Comparison of ENCODE assay signal across 8 mouse cellular contexts in the genomic region with DNA sequence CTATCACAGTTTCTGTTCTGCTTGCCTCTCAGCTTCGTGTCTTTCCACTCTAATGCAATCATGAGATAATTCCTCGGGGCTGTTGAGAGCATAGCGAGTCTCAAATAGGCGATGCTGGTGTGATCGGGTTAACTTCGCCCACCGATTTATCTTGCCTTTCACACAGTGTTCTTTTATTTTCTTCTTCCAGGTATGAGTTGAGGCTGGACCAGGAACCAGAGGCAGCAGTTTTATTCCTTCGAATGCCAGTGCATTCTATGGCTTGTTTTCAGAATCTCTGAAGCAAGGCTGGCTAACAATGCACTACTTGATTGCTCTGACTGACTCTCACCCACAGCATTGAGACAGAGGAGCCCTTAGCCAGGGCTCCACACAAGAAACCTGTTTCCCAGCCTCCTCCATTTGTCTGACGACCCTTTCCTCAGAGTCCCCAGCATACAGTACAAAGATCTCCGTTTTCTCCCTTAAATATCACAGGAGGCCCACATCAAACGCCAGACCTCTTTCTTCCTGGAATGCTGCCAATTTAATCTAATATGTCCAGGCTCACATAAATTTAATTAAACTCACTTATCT.
DNase-seq lines count a peak whose midpoint lies in the region; ATAC-seq lines count a peak whose summit lies in the region.

No protein-coding gene starts in this region.

- H3K9ac ChIP-seq in heart, embryonic 11.5 days (ENCODE audit: low read depth, low read length) = no peak overlapping the region
- H3K9ac ChIP-seq in hindbrain, embryonic 13.5 days = peak overlapping the region; percentile 35; the same call in 1 of the 2 replicates
- peak overlapping the region; percentile 39; the same call in 1 of the 2 replicates for H3K9ac ChIP-seq in midbrain, embryonic 11.5 days (ENCODE audit: low read length)

- WGBS in heart, embryonic 11.5 days (ENCODE audit: insufficient replicate concordance) = 27% methylated on average over 11 of the region's 11 CpGs
- 17% methylated on average over 11 of the region's 11 CpGs for WGBS in hindbrain, embryonic 13.5 days
- WGBS in midbrain, embryonic 11.5 days = 22% methylated on average over 11 of the region's 11 CpGs

- no peak overlapping the region; the same call in 1 of the 2 replicates for H3K4me3 ChIP-seq in heart, embryonic 11.5 days (ENCODE audit: low read depth, low read length)
- peak overlapping the region; percentile 15 for H3K4me3 ChIP-seq in hindbrain, embryonic 13.5 days
- H3K4me3 ChIP-seq in midbrain, embryonic 11.5 days (ENCODE audit: low read depth, low read length) = 0 out of 2 replicates have a peak overlapping the region, but pooled peaks have one; percentile 2

- peak overlapping the region; percentile 55 for H3K4me2 ChIP-seq in heart, embryonic 11.5 days
- H3K4me2 ChIP-seq in hindbrain, embryonic 13.5 days = peak overlapping the region; percentile 50
- H3K4me2 ChIP-seq in midbrain, embryonic 11.5 days = peak overlapping the region; percentile 40

- peaks cover 21% of the 10 kb centered on the region for H3K4me1 ChIP-seq in heart, embryonic 11.5 days (ENCODE audit: control insufficient read depth, insufficient read depth, low read length)
- peaks cover 47% of the 10 kb centered on the region for H3K4me1 ChIP-seq in hindbrain, embryonic 13.5 days (replicated peaks)
- H3K4me1 ChIP-seq in midbrain, embryonic 11.5 days (ENCODE audit: control insufficient read depth, insufficient read depth, low read length) = peaks cover 38% of the 10 kb centered on the region

- H3K9me3 ChIP-seq in heart, embryonic 11.5 days (replicated peaks; ENCODE audit: control insufficient read depth, low read length) = no peaks in the 10 kb centered on the region
- H3K9me3 ChIP-seq in hindbrain, embryonic 13.5 days = no peaks in the 10 kb centered on the region
- H3K9me3 ChIP-seq in midbrain, embryonic 11.5 days (ENCODE audit: control insufficient read depth, low read length) = no peaks in the 10 kb centered on the region

- H3K27me3 ChIP-seq in heart, embryonic 11.5 days (ENCODE audit: control insufficient read depth, insufficient read depth, low read length) = no peaks in the 10 kb centered on the region
- H3K27me3 ChIP-seq in hindbrain, embryonic 13.5 days = peaks cover 6% of the 10 kb centered on the region; the same call in 1 of the 2 replicates
- H3K27me3 ChIP-seq in midbrain, embryonic 11.5 days (ENCODE audit: control insufficient read depth, insufficient read depth, low read length) = no peaks in the 10 kb centered on the region

- no peak for ATAC-seq in heart, embryonic 11.5 days (replicated peaks; ENCODE audit: insufficient number of reproducible peaks, low FRiP score, low TSS enrichment)
- ATAC-seq in hindbrain, embryonic 13.5 days (ENCODE audit: low FRiP score) = peak; percentile 25; the same call in 1 of the 2 replicates
- ATAC-seq in midbrain, embryonic 11.5 days (ENCODE audit: low FRiP score) = no peak; the same call in 1 of the 2 replicates

- H3K27ac ChIP-seq in heart, embryonic 11.5 days (ENCODE audit: low read depth, low read length) = no peak overlapping the region
- H3K27ac ChIP-seq in hindbrain, embryonic 13.5 days = peak overlapping the region; percentile 81
- peak overlapping the region; percentile 38 for H3K27ac ChIP-seq in midbrain, embryonic 11.5 days (ENCODE audit: low read depth, low read length)

- no peaks in the 10 kb centered on the region for H3K36me3 ChIP-seq in heart, embryonic 11.5 days (ENCODE audit: control insufficient read depth, insufficient read depth, low read length)
- no peaks in the 10 kb centered on the region for H3K36me3 ChIP-seq in hindbrain, embryonic 13.5 days
- H3K36me3 ChIP-seq in midbrain, embryonic 11.5 days (ENCODE audit: control insufficient read depth, insufficient read depth, low read length) = no peaks in the 10 kb centered on the region

- DNase-seq in heart, postnatal 4 days = no peak
- peak; percentile 28 for DNase-seq in Muller cell, postnatal 12 days (ENCODE audit: inconsistent ontology term)
- peak; percentile 84 for DNase-seq in midbrain, embryonic 11.5 days (ENCODE audit: low spot score, missing footprints)
- DNase-seq in adrenal gland, adult 18-20 months (ENCODE audit: low spot score in 2 of 2) = no peak
- no peak for DNase-seq in ovary, postnatal 36 days (ENCODE audit: low spot score)
- no peak for DNase-seq in gastrocnemius, postnatal 4 days (ENCODE audit: low spot score in 2 of 2)

Comparison
In these comparisons a context has a peak if more than half of its experiments do, and no peak if none do; other contexts are left out.
1. DNase-seq: peak in Muller cell, postnatal 12 days (single experiment) and midbrain, embryonic 11.5 days (single experiment); none in heart, postnatal 4 days (single experiment), adrenal gland, adult 18-20 months (0 of 2), ovary, postnatal 36 days (single experiment) and gastrocnemius, postnatal 4 days (0 of 2).
2. Peak in every context shown above with its lines, with median percentiles within 50 percentile points of each other: H3K4me2 ChIP-seq.